In the genomic region with DNA sequence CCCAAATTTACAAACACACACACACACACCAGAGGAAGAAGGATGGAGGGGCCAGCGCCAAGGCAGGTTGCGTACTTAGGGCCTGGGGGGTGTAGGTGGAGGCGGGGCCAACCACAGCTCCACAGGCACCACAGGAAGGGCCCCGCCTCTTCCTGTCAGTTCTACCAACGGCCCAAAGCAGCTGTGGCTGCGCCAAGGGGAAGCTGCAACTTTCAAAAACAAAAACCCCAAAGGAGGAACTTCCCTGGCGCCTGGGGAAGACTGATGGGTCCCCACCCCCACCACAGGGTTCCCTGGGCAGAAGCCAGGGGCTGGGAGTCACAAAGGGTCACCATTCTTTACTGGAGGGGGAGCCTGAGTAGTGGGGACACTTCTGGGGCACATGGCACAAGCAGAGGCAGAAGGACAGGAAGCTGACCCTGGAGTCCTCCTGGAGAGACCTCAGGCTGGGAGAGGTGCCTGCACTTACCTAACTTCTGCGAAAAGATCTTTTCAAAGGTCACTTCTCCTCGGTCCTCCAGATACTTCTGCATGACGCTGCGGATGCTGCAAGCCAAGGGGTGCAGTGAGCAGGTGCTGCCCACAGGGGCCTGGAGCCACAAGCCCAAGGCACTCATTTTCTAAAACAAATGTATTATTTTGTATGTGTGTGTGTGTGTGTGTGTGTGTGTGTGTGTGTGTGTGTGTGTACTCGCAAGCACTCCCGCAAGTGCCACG, we compare ENCODE assay signal across 8 mouse cellular contexts. TPM values are rescaled to one million over a fixed set of nuclear protein-coding genes. Genes with fewer than 3 reads are reported as not detected.
DNase-seq lines count a peak whose midpoint lies in the region; ATAC-seq and TF ChIP-seq lines count a peak whose summit lies in the region.

No protein-coding gene starts in this region.

- H3K4me1 ChIP-seq in G1E (ENCODE audit: insufficient read depth, low read depth, low read length): peaks cover 83% of the 10 kb centered on the region
- H3K4me1 ChIP-seq in kidney, embryonic 15.5 days: peaks cover 21% of the 10 kb centered on the region

- ATAC-seq in G1E (ENCODE audit: extremely low read depth, insufficient number of reproducible peaks, low FRiP score, poor library complexity, severe bottlenecking): peak; percentile 82
- ATAC-seq in kidney, embryonic 15.5 days (replicated peaks; ENCODE audit: low FRiP score): peak; percentile 33

- H3K36me3 ChIP-seq in G1E (replicated peaks): peaks cover 96% of the 10 kb centered on the region
- H3K36me3 ChIP-seq in kidney, embryonic 15.5 days: peaks cover 49% of the 10 kb centered on the region

- H3K9me3 ChIP-seq in G1E (replicated peaks): no peaks in the 10 kb centered on the region
- no peaks in the 10 kb centered on the region for H3K9me3 ChIP-seq in kidney, embryonic 15.5 days (replicated peaks)

- H3K27me3 ChIP-seq in G1E (ENCODE audit: insufficient read depth, low read length): no peaks in the 10 kb centered on the region
- H3K27me3 ChIP-seq in kidney, embryonic 15.5 days: no peaks in the 10 kb centered on the region

- H3K4me2 ChIP-seq in kidney, embryonic 15.5 days: no peak overlapping the region; the same call in 1 of the 2 replicates

- DNase-seq in B cell, adult 2 months: peak; percentile 84 to 88
- peak; percentile 79 for DNase-seq in G1E (ENCODE audit: low spot score)
- peak; percentile 74 to 93 for DNase-seq in heart, adult 18-20 months
- peak; percentile 90 for DNase-seq in lung, postnatal 36 days
- DNase-seq in thymus, postnatal 14 days: peak; percentile 92
- no peak for DNase-seq in cerebellum, postnatal 4 days (ENCODE audit: low spot score in 2 of 2)
- no peak for DNase-seq in left cerebral cortex, adult 9 months (ENCODE audit: low spot score in 2 of 2)

- no peak overlapping the region for H3K9ac ChIP-seq in kidney, embryonic 15.5 days

- no peak for TF ChIP-seq CTCF in G1E (IDR thresholded peaks at IDR 0.05; ENCODE audit: low read depth, low read length)

- peak overlapping the region; percentile 56; the same call in 1 of the 2 replicates for H3K27ac ChIP-seq in kidney, embryonic 15.5 days

- H3K4me3 ChIP-seq in G1E (ENCODE audit: low read depth, low read length): peak overlapping the region; percentile 58; the same call in 1 of the 2 replicates
- H3K4me3 ChIP-seq in kidney, embryonic 15.5 days (replicated peaks): no peak overlapping the region

- WGBS in kidney, embryonic 15.5 days: 61% methylated on average over 14 of the region's 14 CpGs

RNA-seq across cellular contexts. Expression of a gene that starts 11.5 kb away (rescaled TPM):
- 141 and 149 TPM in 2 replicates for total RNA-seq in G1E (2014; fragmentation: Nextera tagmentation)
- total RNA-seq in G1E (2017): 225 and 341 TPM in 2 replicates
- polyA plus RNA-seq in G1E (2012): 335 and 342 TPM in 2 replicates
- total RNA-seq in heart, adult 18-20 months (2021): 10 to 100 TPM; 45.9 to 54.9 TPM
- 15.7 and 17.9 TPM in 2 replicates for polyA plus RNA-seq in kidney, embryonic 15.5 days (2015; fragmentation: Nextera tagmentation; extraction: Ambion mirVana)

RNA-seq across cellular contexts. Expression of a gene that starts 11.6 kb away (rescaled TPM):
- total RNA-seq in G1E (2014; fragmentation: Nextera tagmentation) (3.0 and 5.9 TPM in 2 replicates), G1E (2017) (2.3 and 3.4 TPM in 2 replicates)
- polyA plus RNA-seq in G1E (2012): 0.95 and 1.1 TPM in 2 replicates
- total RNA-seq in heart, adult 18-20 months (2021): 1 to 10 TPM in 1 of 2 experiments, under 1 TPM in 1; 0.92 to 2.1 TPM
- 8.3 and 8.5 TPM in 2 replicates for polyA plus RNA-seq in kidney, embryonic 15.5 days (2015; fragmentation: Nextera tagmentation; extraction: Ambion mirVana)

RNA-seq across cellular contexts. Expression of a gene that starts 25.6 kb away (rescaled TPM):
- total RNA-seq in G1E (2014; fragmentation: Nextera tagmentation) (1.9 and 2.3 TPM in 2 replicates), G1E (2017) (5.8 and 8.9 TPM in 2 replicates)
- 0.30 and 0.32 TPM in 2 replicates for polyA plus RNA-seq in G1E (2012)
- total RNA-seq in heart, adult 18-20 months (2021): 1 to 10 TPM; 5.6 to 7.4 TPM
- polyA plus RNA-seq in kidney, embryonic 15.5 days (2015; fragmentation: Nextera tagmentation; extraction: Ambion mirVana): 15.1 and 15.9 TPM in 2 replicates

Comparison
In these comparisons a context has a peak if more than half of its experiments do, and no peak if none do; other contexts are left out.
1. DNase-seq: peak in B cell, adult 2 months (2 of 2), G1E (single experiment), heart, adult 18-20 months (2 of 2), lung, postnatal 36 days (single experiment) and thymus, postnatal 14 days (single experiment); none in cerebellum, postnatal 4 days (0 of 2) and left cerebral cortex, adult 9 months (0 of 2).